Mouse (Mus musculus): ENCODE data around the gene Cdh5.
"Not testable (repeated sequence)": the region's sequence is repeated elsewhere in the genome, so short reads cannot be mapped to it uniquely, and the experiment has no call there.

Gene Cdh5

DNA sequence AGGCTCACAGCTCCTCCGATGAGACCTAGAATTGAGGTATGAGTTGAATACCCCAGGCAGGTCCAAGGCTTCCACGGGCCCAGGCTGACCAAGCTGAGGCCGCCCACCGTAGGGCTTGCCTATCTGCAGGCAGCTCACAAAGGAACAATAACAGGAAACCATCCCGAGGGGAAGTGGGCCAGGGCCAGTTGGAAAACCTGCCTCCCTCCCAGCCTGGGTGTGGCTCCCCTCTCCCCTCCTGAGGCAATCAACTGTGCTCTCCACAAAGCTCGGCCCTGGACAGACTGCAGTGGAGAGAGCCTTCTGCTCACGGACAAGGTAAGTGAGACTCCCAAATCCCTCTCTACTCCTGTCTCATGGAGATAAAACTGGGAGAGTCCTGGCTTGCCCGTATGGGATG lies at the start of gene Cdh5:
Gene Cdh5, plus strand, starts transcription at position 211 of the 400 bp plus-strand sequence.
- DNase-seq (ENCODE audit: low spot score): no peak

DNA sequence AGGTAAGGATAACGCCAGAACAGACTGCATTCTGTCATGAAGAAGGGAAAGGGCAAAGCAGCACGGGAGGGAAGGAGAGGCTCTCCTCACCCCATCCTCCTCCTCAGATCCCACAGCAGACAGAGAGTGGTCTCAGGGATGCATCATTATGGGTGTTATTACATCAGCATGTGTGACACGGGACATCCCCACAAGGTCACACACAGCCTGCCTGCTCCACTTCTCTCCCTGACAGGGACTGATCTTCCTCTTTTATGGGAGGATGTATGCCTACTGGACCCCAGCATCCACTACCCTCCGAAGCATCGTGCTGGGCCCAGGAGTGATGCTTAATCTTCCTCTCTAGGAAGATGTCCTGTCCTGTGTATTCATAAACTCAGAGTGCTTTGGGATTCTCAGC lies 41.5 kb upstream of the Cdh5 start:
- DNase-seq (ENCODE audit: low spot score): no peak

DNA sequence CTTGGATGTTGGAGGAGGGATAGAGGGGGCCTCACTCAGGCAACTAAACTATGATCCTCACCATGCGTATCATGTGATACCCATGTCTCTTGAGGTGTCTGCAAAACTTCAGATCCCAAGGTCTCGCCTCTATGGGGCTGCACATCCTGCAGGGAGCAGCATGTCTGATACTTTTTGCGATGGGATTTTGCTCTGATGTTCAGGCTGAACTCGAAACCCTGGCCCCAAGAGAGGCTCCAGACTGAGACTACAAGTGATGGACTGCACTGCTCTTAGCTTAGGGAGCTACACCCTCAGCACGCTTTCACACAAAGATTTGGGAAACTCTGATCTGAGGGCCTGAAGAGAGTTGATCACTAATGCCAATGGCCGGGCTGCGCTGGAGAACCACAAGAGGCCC lies 41.0 kb upstream of the Cdh5 start:
- DNase-seq (ENCODE audit: low spot score): no peak

DNA sequence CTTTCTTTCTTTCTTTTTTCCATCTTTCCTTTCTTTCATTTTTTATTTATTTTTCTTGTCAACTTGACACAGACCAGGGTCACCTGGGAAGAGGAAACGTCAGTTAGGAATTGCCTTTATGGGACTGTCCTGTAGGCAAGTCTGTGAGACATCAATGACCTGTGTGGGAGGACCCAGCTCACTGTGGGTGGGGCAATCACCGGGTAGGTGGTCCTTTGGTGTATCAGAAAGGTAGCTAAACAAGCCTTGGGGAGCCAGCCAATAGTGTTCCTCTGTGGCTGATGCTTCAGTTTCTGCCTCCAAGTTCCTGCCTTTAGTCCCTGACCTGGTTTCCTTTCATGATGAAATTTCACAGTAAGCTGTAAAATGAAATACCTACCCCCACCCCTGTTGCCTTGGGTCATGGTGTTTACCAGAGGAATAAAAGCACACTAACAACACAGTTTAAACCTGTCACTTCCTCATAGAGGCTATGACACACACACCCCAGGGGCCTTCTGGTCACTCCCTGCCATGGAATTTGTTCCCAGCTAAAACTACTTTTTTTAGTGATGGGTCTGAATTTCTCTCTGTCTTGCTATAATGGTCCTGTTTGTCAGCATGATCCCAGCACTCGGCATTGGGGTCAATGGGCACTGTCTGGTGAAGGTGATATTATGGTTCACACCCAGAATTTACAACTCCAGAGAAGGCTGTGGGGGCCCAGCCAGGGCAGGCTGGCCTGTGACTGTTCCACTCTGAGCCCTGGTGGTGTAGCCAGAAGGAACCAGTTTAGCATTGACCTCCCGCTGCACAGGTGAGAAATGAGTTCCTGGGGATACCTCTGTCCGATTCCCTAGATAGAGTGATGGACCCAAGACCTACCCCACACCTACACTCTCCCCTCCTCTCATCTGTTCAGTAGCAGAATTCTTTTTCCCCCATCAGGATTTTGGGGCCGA lies 40.1 kb upstream of the Cdh5 start:
- DNase-seq (ENCODE audit: low spot score): no peak

DNA sequence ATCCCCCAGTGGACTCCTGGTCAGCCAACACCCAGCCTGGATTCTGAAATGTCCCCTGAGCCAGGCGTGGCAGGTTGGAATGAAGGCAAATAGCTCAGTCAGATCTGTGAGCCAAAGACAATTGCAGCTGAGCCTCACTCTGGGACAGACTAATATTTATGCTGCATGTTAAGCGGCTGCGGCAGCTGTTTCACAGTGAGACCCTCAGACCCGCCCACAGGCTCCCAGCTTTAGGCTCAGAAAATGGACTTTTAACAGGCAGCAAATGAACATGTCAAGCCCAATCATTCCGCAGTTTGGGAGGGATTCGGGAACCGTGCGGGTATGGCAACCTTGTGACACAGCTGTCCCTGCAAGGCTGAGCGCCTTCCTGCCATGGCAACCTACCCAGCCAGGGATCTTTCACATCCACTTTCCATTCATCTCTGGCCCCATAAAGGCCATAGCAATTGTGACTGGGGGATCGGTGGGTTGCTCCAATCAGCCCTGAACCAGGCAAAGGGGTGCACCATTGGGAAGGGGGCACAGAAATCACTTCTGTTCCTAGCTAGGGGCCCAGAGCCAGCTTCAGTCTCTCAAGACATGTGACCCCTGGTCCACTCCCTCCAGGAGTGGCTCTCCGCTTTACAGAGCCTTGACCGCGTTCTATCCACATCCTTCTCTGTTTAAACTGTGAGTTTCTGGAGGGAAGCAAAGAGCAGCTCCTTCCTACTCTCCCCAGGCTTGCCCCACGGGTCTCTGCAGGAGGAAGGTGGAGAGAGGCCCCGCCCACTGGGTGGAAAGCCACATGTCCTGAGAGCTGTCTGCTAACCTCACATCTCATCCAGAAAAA lies 39.2 kb upstream of the Cdh5 start:
- DNase-seq (ENCODE audit: low spot score): no peak

DNA sequence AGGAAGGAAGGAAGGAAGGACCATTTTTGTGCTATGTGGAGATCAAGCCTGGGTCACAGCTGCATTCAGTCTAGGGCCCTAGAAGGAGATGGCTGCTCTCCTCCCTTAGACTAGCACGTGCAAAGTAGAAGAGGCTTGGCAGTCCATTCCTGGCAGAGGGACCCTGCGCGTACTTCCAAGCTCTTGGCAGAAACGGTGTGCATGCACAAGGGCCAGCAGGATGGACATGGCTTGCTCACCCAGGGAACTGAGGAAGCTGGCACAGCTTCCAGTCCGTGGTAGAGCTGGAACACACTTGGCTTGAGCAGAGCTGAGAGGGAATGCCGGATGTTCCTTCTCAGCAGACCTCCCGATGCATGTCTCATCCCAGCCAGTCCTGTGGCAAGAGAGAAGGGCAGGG lies 36.2 kb upstream of the Cdh5 start:
- DNase-seq (ENCODE audit: low spot score): no peak

DNA sequence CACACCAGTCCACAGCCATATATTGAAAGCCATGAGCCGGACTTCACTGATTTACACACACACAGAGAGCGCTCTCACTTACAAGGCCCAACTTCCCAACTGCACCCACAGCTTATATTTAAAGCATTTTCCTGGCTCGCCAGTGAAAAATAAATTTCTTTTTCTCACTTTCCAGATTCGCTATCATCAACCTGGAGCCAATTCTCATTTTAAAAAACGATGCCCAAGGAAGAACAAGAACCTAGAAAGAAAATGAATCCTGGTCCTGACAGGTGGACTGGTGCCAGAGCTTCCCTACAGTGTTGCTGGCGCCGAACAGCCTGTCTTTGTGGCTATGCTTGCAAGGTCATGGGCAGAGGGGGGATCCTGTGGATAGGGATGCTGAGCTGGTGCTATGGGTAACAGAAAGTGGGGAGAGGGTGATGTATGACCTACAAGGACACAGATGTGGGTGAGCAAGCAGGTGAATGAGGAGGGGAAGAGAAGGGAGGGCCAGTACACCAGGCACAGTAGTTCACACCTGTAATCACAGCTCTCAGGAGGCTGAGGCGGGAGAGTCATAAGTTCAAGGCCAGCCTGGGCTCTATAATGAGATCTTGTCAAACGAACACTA lies 35.4 kb upstream of the Cdh5 start:
- DNase-seq (ENCODE audit: low spot score): no peak

DNA sequence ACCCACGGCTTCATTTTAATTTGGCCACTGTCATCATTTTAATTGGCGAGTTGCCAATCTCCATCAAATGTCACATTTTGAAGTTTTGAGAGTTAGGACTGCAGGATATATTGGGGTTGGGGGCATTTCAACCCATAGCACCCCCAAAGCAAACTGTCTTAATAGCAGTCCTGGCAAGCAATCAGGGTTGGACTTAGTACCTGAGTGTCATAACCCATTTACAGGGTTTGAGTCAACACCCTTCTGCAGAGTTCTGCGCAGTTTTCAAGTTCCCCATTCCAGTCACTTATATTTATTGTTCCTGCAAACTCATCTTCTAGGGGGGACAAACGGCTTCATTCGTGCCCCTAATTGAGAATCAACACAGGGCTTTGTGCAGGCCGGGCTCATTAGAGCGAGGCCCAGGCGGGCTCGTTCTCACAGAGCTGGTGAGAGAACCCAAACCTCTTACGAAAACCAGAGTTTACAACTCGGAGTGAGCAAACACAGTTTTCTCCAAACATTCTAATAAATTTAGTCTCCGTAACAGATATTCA lies 34.0 kb upstream of the Cdh5 start:
- no peak for DNase-seq (ENCODE audit: low spot score)

DNA sequence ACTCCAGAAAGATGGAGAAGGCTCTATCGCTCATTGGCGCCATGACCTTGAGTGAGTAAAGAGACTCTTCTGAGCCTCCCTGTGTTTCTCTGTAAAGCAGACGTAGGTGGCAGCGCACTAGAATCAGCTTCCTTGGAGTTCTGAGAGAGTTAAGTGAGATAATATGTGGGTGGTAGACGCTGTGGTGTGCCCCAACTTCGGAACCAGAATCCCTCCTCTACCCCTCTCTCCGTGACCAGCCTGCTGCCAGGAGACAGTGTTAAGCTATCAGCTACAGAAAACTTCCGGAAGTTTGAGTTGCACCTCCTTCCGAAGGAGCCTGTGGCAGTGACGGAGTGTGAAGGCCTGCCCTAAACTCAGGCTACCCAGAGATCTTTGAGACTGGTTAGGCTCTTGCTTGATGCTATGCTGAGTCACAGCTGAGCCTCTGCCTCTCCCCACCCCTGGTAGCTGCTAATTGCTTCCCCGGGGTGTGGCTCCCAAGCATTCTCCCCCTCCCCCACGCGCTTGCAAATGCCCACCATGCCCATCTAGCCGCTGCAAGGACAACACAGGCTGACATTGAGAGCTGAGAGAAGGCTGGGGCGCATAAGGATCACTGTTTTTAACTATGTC lies 32.9 kb upstream of the Cdh5 start:
- DNase-seq (ENCODE audit: low spot score): no peak

DNA sequence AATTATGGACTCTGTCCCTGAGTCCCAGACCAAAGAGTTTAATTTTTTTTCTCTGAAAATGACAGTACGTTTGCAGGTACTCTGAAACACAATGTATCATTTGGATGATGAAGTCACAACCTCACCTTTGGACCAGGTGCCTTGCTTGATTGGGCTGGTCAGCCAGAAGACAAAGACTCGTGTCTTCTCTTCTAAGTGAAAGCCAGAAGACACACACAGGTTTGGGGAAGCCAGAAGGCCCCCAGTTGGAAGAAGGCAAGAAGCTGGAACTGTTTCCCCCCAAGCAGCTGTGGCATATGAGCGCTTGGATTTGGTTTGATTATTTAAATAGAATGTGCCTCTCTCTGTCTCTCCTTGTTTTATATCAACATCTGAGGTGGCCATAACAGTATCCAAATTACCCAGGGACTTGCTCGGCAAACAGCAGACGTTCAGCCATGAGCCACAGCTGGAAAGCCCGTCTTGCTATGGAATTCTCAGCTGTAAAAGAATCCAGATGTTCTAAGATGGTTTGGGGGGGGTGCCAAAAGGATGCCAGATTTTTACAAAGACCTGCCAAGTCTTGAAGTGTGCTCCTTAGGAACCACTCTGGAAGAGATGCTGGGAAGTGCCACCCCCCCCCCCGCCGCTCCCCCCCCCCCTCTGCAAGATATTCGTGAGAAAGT lies 31.1 kb upstream of the Cdh5 start:
- DNase-seq (ENCODE audit: low spot score): not testable (repeated sequence)

DNA sequence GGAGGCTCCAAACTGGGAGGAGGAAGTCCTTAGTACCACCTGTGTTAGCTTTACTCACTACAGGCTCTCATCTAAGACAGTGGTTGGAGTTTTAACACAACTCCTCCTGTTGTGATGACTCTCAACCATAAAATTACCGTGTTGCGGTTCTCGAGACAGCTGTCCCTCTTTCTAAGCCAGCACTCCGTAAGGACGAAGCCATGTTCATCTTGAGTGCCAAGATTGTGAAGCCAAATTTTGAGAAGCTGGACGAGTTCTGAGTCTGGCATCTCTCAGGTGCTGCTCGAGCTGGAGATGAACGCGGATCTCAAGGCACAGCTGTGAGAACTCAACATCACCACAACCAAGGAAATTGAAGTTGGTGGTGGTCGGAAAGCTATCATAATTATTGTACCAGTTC lies 30.5 kb upstream of the Cdh5 start:
- no peak for DNase-seq (ENCODE audit: low spot score)

DNA sequence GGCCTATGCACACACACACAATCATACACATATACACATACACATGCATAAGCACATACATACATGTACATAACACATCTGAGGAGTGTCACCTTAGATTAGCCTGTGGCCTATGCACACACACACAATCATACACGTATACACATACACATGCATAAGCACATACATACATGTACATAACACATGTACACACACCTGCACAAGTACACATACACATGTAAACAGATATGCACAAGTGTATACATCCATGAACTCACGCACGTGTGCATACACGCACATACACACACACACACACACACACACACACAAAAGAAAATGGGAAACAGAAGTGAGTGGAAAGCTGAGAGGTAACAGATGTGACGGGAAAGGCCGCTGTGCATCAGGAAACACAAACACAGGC lies 26.3 kb upstream of the Cdh5 start:
- DNase-seq (ENCODE audit: low spot score): no peak

DNA sequence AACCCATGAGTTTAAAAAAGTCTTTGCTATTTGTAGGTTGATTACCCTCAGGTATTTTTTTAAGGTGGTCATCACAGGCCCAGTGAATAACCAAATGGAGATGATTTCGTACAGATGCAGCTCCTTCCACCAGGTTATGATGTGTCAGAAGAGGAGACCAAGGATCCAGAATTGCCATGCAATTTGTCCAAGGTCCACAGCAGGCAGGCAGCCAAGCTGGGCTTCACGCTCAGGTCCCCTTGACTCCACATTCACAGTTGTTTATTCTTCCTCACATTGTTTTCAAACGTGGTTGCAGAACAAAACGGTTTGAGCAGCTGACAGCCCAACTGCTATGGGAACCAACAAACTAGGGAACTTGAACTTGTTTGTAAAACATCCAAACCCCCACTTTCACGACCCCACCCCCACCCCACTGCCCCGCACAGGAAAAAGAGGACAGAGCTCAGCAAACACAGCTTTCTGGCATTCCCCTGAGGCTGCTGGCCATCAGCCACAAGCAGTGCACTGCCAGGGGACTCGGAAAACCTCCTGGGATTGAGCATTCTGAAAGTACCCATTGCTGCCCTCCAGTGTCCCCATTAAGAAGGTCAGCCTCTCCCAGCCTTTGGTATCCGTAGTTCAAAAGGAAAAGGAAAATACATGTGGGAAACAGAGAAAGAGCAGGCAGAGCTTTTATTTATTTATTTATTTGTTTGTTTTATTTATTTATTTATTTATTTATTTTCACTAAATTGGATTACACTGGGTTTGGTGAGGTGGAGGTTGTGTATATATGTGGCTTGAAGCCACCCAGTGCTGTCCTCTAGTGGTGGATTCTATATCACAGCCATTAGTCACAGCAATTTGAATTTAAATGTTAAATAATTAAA lies 24.6 kb upstream of the Cdh5 start:
- no peak for DNase-seq (ENCODE audit: low spot score)

DNA sequence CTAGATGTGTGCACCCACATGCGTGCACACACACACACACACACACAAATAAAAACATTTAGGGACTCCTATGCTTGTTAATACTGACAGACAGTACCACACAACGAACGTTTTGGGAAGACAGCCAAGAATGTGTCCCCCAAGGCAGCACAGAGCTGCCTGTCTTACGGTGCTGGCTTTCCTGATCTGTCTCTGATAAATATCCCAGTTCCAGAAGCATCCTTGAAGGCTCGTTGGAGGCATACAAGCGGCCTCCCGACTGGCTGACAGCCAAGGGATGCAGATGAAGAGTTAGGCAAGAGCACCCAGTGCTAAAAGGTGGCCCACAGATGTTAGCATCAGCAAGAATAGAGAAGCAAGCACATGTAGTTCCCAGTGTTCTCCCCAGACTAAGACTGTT lies 23.3 kb upstream of the Cdh5 start:
- no peak for DNase-seq (ENCODE audit: low spot score)

DNA sequence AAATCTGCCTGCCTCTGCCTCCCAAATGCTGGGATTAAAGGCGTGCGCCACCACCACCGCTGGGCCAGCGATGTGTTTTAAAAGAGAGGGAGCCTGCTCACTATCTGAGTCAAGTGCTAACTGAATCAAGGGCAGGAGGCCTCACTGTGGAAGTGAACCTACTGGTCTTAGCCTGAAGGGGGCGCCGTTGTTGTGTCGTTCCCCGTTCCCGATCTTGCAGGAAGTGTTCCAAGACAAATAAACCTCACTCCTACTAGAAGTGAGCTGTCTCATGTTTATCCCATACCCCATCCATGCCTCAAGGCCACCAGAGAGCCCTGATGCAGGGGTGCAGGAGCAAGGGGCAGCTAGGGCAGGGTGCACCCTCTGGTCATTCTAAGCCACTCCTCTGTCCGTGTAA lies 16.1 kb upstream of the Cdh5 start:
- no peak for DNase-seq (ENCODE audit: low spot score)

DNA sequence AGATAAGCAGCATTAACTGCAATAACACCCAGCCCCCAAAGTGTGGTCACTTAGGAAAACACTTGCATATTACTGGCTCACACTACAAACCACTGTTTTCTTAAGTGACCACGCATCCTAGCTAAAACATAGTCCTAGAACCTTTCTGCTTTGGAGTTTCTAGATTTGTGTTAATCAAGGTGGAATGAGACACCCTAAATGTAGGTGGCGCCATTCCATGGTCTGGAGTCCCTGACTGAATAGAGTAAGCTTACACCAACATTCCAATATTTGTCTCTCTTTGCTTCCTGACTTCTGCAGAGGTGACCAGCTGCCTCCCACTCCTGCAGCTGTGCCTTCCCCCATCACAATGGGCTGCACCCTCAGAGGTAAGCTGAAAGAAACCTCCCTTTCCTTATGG lies 14.8 kb upstream of the Cdh5 start:
- DNase-seq (ENCODE audit: low spot score): no peak

DNA sequence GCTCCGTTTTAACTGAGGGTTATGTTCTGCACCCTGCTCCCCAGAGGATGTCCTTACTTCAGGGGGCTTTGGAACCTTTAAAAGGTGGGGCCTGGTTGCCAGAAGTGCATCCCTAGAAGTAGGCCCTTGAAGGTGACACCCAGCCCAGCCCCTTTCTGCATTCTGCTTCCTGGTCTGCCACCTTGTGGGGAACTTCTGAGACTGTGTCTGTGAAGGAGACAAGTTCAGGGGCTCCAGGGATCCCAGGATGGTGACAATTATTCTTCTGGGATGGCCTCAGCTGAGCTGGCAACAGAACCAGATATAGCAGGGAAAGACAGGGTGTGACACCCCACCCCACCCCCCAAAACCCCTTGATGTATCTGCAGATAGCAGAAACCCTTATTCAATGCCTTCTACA lies 14.3 kb upstream of the Cdh5 start:
- DNase-seq (ENCODE audit: low spot score): no peak

DNA sequence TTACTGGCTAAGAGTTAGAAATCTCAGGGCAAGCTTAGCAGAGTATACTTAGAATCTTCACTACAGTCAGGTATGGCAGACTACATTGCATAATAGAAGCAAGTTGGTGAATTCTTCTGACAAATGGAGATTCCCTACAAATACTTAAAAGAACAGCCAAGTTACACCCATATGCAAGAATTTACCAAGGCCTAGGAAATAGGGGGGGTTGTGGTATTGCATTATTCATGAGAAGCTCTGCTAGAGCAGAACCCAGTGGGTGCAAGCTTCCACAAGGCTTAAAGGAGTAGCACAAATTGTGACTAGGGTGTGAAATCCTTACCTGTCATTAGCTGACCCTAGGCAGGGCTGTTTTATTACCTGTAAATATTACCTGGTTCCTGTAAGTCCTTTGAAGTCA lies 13.5 kb upstream of the Cdh5 start:
- not testable (repeated sequence) for DNase-seq (ENCODE audit: low spot score)

DNA sequence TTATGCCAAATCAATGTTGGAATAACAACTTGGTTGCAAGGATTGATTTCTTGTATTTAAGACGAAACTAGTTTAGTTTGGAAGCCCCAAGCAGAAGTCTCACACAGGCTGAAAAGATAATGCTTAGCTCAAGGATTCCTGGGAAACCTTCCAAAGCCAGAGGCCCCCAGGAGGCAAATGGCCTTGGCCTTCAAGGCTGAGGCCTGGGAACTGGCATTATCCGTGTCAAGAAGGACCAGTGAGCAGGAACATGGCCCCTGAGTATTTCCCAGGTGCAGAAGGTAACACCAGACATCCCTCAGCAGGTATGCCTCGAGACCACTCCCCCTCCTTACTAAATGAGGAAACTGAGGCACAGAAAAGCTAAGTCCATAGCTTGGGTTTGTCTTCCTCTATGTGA lies 12.5 kb upstream of the Cdh5 start:
- DNase-seq (ENCODE audit: low spot score): no peak

Data from ovary, postnatal 10 days (tissue).